Mouse (Mus musculus): ENCODE data around the gene Homer3. TPM values are rescaled to one million over a fixed set of nuclear protein-coding genes. Genes with fewer than 3 reads are reported as not detected.

Homer3 gene
- total and polyA plus RNA-seq, 3 experiments: 3.8 to 12.0 (median 6.7) TPM

DNA sequence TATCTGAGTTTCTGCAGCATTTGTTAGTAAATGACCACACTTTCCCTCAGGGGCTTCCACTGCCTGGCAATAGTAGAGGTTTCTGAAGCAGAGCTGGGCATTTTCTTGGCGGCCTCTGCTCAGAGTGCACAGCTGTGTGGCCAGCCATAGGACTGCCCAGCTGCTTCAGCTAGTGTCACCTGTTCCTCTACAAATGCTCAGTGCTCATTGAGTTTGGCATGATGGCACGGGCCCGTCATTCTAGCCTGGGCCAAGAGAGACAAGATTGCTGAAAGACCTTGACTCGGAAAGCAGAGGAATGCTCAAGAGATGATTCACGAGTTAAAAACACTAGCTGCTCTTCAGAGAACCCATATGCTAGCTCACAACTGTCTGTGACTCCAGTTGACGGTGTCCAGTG lies 36.0 kb upstream of the Homer3 start:
- DNase-seq (ENCODE audit: low spot score) (no peak), ATAC-seq (ENCODE audit: extremely low read depth, insufficient number of reproducible peaks, low FRiP score, poor library complexity, severe bottlenecking) (no peak)
- no peak overlapping the region for H3K4me3 ChIP-seq (ENCODE audit: low read depth, low read length)
- H3K4me1 ChIP-seq (ENCODE audit: insufficient read depth, low read depth, low read length): peaks cover 10% of the 10 kb centered on the region; the same call in 1 of the 2 replicates
- no peak for TF ChIP-seq CTCF (IDR thresholded peaks at IDR 0.05; ENCODE audit: low read depth, low read length)
- TF ChIP-seq POLR2AphosphoS5 (IDR thresholded peaks at IDR 0.05; ENCODE audit: insufficient replicate concordance, low read depth, low read length): no peak
- no peak for TF ChIP-seq TAL1 (conservative IDR thresholded peaks at IDR 0.05; ENCODE audit: low read depth, low read length)
- TF ChIP-seq GATA1 (IDR thresholded peaks at IDR 0.05; ENCODE audit: borderline replicate concordance, low read length): no peak
- TF ChIP-seq GATA2 (IDR thresholded peaks at IDR 0.05; ENCODE audit: borderline replicate concordance, low read depth, low read length): no peak
- H3K9me3 ChIP-seq (replicated peaks): no peaks in the 10 kb centered on the region
- H3K36me3 ChIP-seq (replicated peaks): peaks cover 94% of the 10 kb centered on the region
- no peaks in the 10 kb centered on the region for H3K27me3 ChIP-seq (ENCODE audit: insufficient read depth, low read length)

DNA sequence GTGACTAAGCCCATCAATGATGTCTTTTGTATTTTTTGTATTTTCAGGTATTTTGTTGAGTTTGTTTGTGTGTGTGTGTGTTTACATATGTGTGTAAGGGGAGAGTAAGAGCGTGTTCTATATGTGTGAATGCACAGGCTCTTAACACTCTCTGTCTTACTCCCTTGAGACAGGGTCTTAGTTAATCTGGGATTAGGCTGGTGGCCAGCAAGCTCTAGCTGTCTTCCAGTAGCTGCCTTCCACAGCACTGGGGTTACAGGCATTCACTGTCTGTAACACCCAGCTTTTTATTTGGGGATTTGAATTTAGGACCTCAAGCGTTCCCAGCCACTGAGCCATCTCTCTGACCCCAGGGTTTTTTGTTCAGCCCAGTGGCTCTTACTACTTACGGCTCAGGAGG lies 34.8 kb upstream of the Homer3 start:
- DNase-seq (ENCODE audit: low spot score) (no peak), ATAC-seq (ENCODE audit: extremely low read depth, insufficient number of reproducible peaks, low FRiP score, poor library complexity, severe bottlenecking) (no peak)
- Histone ChIP-seq H3K36me3 (replicated peaks) (peaks cover 94% of the 10 kb centered on the region), H3K4me1 (ENCODE audit: insufficient read depth, low read depth, low read length) (peaks cover 9% of the 10 kb centered on the region; the same call in 1 of the 2 replicates), H3K27me3 (ENCODE audit: insufficient read depth, low read length) (no peaks in the 10 kb centered on the region), H3K9me3 (replicated peaks) (no peaks in the 10 kb centered on the region), H3K4me3 (ENCODE audit: low read depth, low read length) (no peak overlapping the region)
- no peak for TF ChIP-seq TAL1 (conservative IDR thresholded peaks at IDR 0.05; ENCODE audit: low read depth, low read length)
- no peak for TF ChIP-seq CTCF (IDR thresholded peaks at IDR 0.05; ENCODE audit: low read depth, low read length)
- TF ChIP-seq GATA1 (IDR thresholded peaks at IDR 0.05; ENCODE audit: borderline replicate concordance, low read length): no peak
- no peak for TF ChIP-seq GATA2 (IDR thresholded peaks at IDR 0.05; ENCODE audit: borderline replicate concordance, low read depth, low read length)
- no peak for TF ChIP-seq POLR2AphosphoS5 (IDR thresholded peaks at IDR 0.05; ENCODE audit: insufficient replicate concordance, low read depth, low read length)

DNA sequence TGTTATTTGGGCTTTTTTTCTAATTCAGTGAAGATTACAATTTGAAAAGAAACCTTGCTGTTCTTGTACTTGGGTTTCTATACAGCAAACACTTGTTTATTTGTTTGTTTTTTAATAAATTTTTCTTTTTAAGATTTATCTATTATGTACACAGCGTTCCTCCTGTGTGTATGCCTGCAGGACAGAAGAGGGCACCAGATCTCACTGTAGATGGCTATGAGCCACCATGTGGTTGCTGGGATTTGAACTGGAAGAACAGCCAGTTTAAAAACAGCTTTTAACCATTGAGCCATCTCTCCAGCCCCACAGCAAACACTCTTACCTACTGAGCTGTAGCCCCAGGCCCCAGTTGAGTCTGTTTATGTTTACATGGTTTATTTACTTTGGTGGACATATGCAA lies 28.0 kb upstream of the Homer3 start:
- Histone ChIP-seq H3K36me3 (replicated peaks) (peaks cover 99% of the 10 kb centered on the region), H3K9me3 (replicated peaks) (no peaks in the 10 kb centered on the region), H3K4me3 (ENCODE audit: low read depth, low read length) (no peak overlapping the region), H3K4me1 (ENCODE audit: insufficient read depth, low read depth, low read length) (no peaks in the 10 kb centered on the region), H3K27me3 (ENCODE audit: insufficient read depth, low read length) (no peaks in the 10 kb centered on the region)
- no peak for TF ChIP-seq TAL1 (conservative IDR thresholded peaks at IDR 0.05; ENCODE audit: low read depth, low read length)
- no peak for TF ChIP-seq CTCF (IDR thresholded peaks at IDR 0.05; ENCODE audit: low read depth, low read length)
- no peak for TF ChIP-seq POLR2AphosphoS5 (IDR thresholded peaks at IDR 0.05; ENCODE audit: insufficient replicate concordance, low read depth, low read length)
- no peak for TF ChIP-seq GATA1 (IDR thresholded peaks at IDR 0.05; ENCODE audit: borderline replicate concordance, low read length)
- TF ChIP-seq GATA2 (IDR thresholded peaks at IDR 0.05; ENCODE audit: borderline replicate concordance, low read depth, low read length): no peak
- no peak for ATAC-seq (ENCODE audit: extremely low read depth, insufficient number of reproducible peaks, low FRiP score, poor library complexity, severe bottlenecking)
- DNase-seq (ENCODE audit: low spot score): no peak

DNA sequence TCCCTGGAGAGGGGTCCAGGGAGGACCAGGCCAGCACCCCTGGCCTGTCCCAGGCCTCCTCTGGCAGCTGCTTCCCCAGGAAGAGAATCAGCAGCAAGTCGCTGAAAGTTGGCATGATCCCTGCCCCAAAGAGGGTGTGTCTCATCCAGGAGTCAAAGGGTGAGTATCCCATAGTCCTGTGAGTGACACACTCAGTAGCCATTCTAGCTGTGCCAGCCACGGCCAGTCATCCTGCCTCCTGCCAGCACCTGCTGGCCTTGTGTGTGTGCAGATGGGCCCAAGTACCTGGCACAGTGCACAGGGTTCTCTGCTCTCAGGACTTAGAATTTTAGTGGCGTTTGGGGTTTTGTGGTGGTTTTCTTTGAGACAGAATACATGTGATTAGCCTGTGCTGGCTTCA lies 25.2 kb upstream of the Homer3 start:
- Histone ChIP-seq H3K36me3 (replicated peaks) (peaks cover 99% of the 10 kb centered on the region), H3K27me3 (ENCODE audit: insufficient read depth, low read length) (no peaks in the 10 kb centered on the region)
- no peak for TF ChIP-seq TAL1 (conservative IDR thresholded peaks at IDR 0.05; ENCODE audit: low read depth, low read length)
- TF ChIP-seq GATA1 (IDR thresholded peaks at IDR 0.05; ENCODE audit: borderline replicate concordance, low read length): no peak
- no peak for TF ChIP-seq CTCF (IDR thresholded peaks at IDR 0.05; ENCODE audit: low read depth, low read length)
- no peak for TF ChIP-seq POLR2AphosphoS5 (IDR thresholded peaks at IDR 0.05; ENCODE audit: insufficient replicate concordance, low read depth, low read length)
- no peak for TF ChIP-seq GATA2 (IDR thresholded peaks at IDR 0.05; ENCODE audit: borderline replicate concordance, low read depth, low read length)

DNA sequence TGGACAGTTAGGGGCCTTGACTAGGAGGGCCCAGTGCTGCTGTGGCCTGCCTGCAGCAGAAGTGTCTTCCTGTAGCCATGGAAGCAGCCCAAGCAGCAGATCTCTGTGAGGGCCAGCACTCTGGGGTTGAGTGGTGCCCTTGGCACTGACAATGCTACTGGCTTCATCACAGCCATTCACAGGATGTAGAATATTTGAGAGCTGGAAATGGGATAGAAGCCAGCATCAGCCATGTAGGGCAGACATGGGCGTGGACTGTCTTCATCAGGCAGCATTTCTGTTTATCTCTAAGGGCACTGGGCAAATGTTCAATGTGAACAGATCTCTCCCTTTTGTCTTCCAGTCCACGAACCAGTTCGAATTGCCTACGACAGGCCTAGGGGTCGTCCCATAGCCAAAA lies 24.0 kb upstream of the Homer3 start:
- ATAC-seq (ENCODE audit: extremely low read depth, insufficient number of reproducible peaks, low FRiP score, poor library complexity, severe bottlenecking) (no peak), DNase-seq (ENCODE audit: low spot score) (no peak)
- peaks cover 99% of the 10 kb centered on the region for H3K36me3 ChIP-seq (replicated peaks)
- no peak for TF ChIP-seq POLR2AphosphoS5 (IDR thresholded peaks at IDR 0.05; ENCODE audit: insufficient replicate concordance, low read depth, low read length)
- no peak for TF ChIP-seq CTCF (IDR thresholded peaks at IDR 0.05; ENCODE audit: low read depth, low read length)
- TF ChIP-seq GATA1 (IDR thresholded peaks at IDR 0.05; ENCODE audit: borderline replicate concordance, low read length): no peak
- no peak for TF ChIP-seq GATA2 (IDR thresholded peaks at IDR 0.05; ENCODE audit: borderline replicate concordance, low read depth, low read length)
- no peak for TF ChIP-seq TAL1 (conservative IDR thresholded peaks at IDR 0.05; ENCODE audit: low read depth, low read length)
- H3K4me3 ChIP-seq (ENCODE audit: low read depth, low read length): no peak overlapping the region
- H3K27me3 ChIP-seq (ENCODE audit: insufficient read depth, low read length): no peaks in the 10 kb centered on the region
- H3K4me1 ChIP-seq (ENCODE audit: insufficient read depth, low read depth, low read length): peaks cover 2% of the 10 kb centered on the region; the same call in 1 of the 2 replicates
- H3K9me3 ChIP-seq (replicated peaks): no peaks in the 10 kb centered on the region

More for the DNA sequence above, 25.2 kb upstream of the Homer3 start:
- Histone ChIP-seq H3K4me3 (ENCODE audit: low read depth, low read length) (no peak overlapping the region), H3K4me1 (ENCODE audit: insufficient read depth, low read depth, low read length) (peaks cover 2% of the 10 kb centered on the region; the same call in 1 of the 2 replicates), H3K9me3 (replicated peaks) (no peaks in the 10 kb centered on the region)
- ATAC-seq (ENCODE audit: extremely low read depth, insufficient number of reproducible peaks, low FRiP score, poor library complexity, severe bottlenecking) (no peak), DNase-seq (ENCODE audit: low spot score) (no peak)

DNA sequence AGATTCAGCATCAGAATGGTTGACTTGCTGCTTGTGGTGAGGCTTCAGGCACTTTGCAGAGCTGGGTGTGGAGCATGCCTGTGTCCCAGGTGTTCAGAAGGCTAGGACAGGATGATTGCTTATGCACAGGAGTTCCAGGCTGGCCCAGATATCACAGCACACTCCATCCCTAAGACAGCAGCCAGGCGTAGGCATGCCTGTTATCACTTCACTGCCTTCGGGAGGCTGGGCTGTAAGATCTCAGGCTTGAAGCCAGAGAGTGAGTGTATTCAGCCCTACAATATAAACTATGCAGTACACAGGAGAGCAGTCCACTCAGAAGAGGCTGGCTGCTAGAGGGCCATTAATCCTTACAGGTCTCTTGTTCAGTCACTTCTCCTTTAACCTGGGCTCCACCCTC lies 23.6 kb upstream of the Homer3 start:
- no peaks in the 10 kb centered on the region for H3K9me3 ChIP-seq (replicated peaks)
- ATAC-seq (ENCODE audit: extremely low read depth, insufficient number of reproducible peaks, low FRiP score, poor library complexity, severe bottlenecking): no peak
- peaks cover 99% of the 10 kb centered on the region for H3K36me3 ChIP-seq (replicated peaks)
- H3K4me1 ChIP-seq (ENCODE audit: insufficient read depth, low read depth, low read length): peaks cover 2% of the 10 kb centered on the region; the same call in 1 of the 2 replicates
- TF ChIP-seq POLR2AphosphoS5 (IDR thresholded peaks at IDR 0.05; ENCODE audit: insufficient replicate concordance, low read depth, low read length) (no peak), GATA2 (IDR thresholded peaks at IDR 0.05; ENCODE audit: borderline replicate concordance, low read depth, low read length) (no peak), CTCF (IDR thresholded peaks at IDR 0.05; ENCODE audit: low read depth, low read length) (no peak), TAL1 (conservative IDR thresholded peaks at IDR 0.05; ENCODE audit: low read depth, low read length) (no peak), GATA1 (IDR thresholded peaks at IDR 0.05; ENCODE audit: borderline replicate concordance, low read length) (no peak)
- DNase-seq (ENCODE audit: low spot score): no peak
- H3K4me3 ChIP-seq (ENCODE audit: low read depth, low read length): no peak overlapping the region
- no peaks in the 10 kb centered on the region for H3K27me3 ChIP-seq (ENCODE audit: insufficient read depth, low read length)
